Comparison of ENCODE assay signal across 14 mouse cellular contexts in genomic region chr14:54164874-54165273, GRCm38 (mm10).
"Had no signal": no experiment of that assay in that cellular context is flagged by ENCODE, and none has a peak within 500 bp of the region (broad histone marks: within the 10 kb centered on the region; RNA-seq: fewer than 3 reads in every experiment).

No protein-coding gene starts in this region.

- H3K4me1 ChIP-seq: liver, embryonic 12.5 days; megakaryocyte, embryonic 14.5 days; midbrain, embryonic 12.5 days had no signal

- H3K36me3 ChIP-seq: limb, embryonic 15.5 days; liver, embryonic 12.5 days; midbrain, embryonic 12.5 days; neural tube, embryonic 15.5 days had no signal

- H3K27ac ChIP-seq: limb, embryonic 15.5 days; liver, embryonic 12.5 days; midbrain, embryonic 12.5 days; neural tube, embryonic 15.5 days; stomach, postnatal 0 days had no signal

- H3K9ac ChIP-seq: limb, embryonic 15.5 days; liver, embryonic 12.5 days; lung, embryonic 14.5 days; midbrain, embryonic 12.5 days; neural tube, embryonic 15.5 days had no signal

- DNase-seq: kidney, postnatal 36 days; layer of hippocampus, adult 9-11 months; layer of hippocampus, postnatal 36 days; lung, embryonic 14.5 days; lung, postnatal 10 days; lung, postnatal 4 days; right cerebral cortex, adult 18-20 months; thymus, adult 18-20 months had no signal

- H3K4me2 ChIP-seq: limb, embryonic 15.5 days; liver, embryonic 12.5 days; lung, embryonic 14.5 days; midbrain, embryonic 12.5 days; neural tube, embryonic 15.5 days had no signal

- H3K9me3 ChIP-seq: limb, embryonic 15.5 days; liver, embryonic 12.5 days; megakaryocyte, embryonic 14.5 days; midbrain, embryonic 12.5 days; neural tube, embryonic 15.5 days had no signal

- H3K4me3 ChIP-seq: limb, embryonic 15.5 days; liver, embryonic 12.5 days; megakaryocyte, embryonic 14.5 days; midbrain, embryonic 12.5 days; neural tube, embryonic 15.5 days had no signal

- H3K27me3 ChIP-seq: limb, embryonic 15.5 days; midbrain, embryonic 12.5 days; neural tube, embryonic 15.5 days had no signal
